Mouse (Mus musculus) CH12.LX (cell line): ENCODE results near the gene Aldh2. TPM values are rescaled to one million over a fixed set of nuclear protein-coding genes. Genes with fewer than 3 reads are reported as not detected.

Experiments used
- DNase-seq: peaks from one replicate; pipeline ENCODE4 v3.0.0-alpha.2; 2013; ENCODE audit errors: extremely low read depth
- H3K27ac ChIP-seq: 2 replicates; pipeline ENCODE4 v1.5.1; 2012; ENCODE audit warnings: low read depth, mild to moderate bottlenecking, control low read depth, moderate library complexity; ENCODE audit not compliant: insufficient read depth
- H3K27me3 ChIP-seq: replicated peaks from 2 replicates; pipeline ENCODE3; 2012; ENCODE audit warnings: inconsistent platforms
- H3K36me3 ChIP-seq, 2 experiments: replicated peaks in 1 of 2; 2 replicates each; pipeline versions ENCODE3 to v1.6.1; 2012; ENCODE audit warnings: inconsistent platforms in 1 of 2, low read length in 1 of 2, mild to moderate bottlenecking in 1 of 2, mixed read lengths in 1 of 2, moderate library complexity in 1 of 2; ENCODE audit not compliant: control insufficient read depth in 1 of 2, insufficient read depth in 1 of 2
- H3K4me1 ChIP-seq, 2 experiments: 2 replicates each; pipeline ENCODE4 v1.6.1; 2012; ENCODE audit warnings: inconsistent platforms in 1 of 2, moderate library complexity in 1 of 2; ENCODE audit not compliant: insufficient read depth in 2 of 2, control insufficient read depth in 1 of 2
- H3K4me2 ChIP-seq: 2 replicates; pipeline ENCODE4 v1.6.1; 2012; ENCODE audit warnings: low read depth, mild to moderate bottlenecking, control low read depth; ENCODE audit not compliant: poor library complexity, insufficient read depth, severe bottlenecking
- H3K4me3 ChIP-seq, 3 experiments: fragments of 150-350 bp in 1 of 3; sonication (generic) in 1 of 3; replicated peaks in 1 of 3; 2 replicates each; pipeline versions ENCODE3 to v1.5.1; 2011 to 2012; ENCODE audit warnings: low read depth in 2 of 3, low read length in 2 of 3, mild to moderate bottlenecking in 2 of 3, moderate library complexity in 2 of 3, control low read depth in 1 of 3, improper control_type of control experiment in 1 of 3, inconsistent platforms in 1 of 3, mixed read lengths in 1 of 3; ENCODE audit not compliant: poor library complexity in 1 of 3
- H3K79me2 ChIP-seq: replicated peaks from 2 replicates; pipeline ENCODE4 v1.6.1; 2012; ENCODE audit warnings: mild to moderate bottlenecking, moderate library complexity; ENCODE audit not compliant: control insufficient read depth, poor library complexity, insufficient read depth, severe bottlenecking; ENCODE audit errors: extremely low read depth
- H3K9ac ChIP-seq: 2 replicates; pipeline ENCODE4 v1.6.1; 2012; ENCODE audit warnings: low read depth, mild to moderate bottlenecking, control low read depth, moderate library complexity; ENCODE audit not compliant: insufficient read depth
- H3K9me3 ChIP-seq: replicated peaks from 2 replicates; pipeline ENCODE3; 2012; ENCODE audit warnings: low read length, inconsistent platforms, mixed read lengths
- BHLHE40 ChIP-seq: IDR thresholded peaks from 2 replicates; pipeline ENCODE4 v1.6.1; 2011; ENCODE audit warnings: mild to moderate bottlenecking, low read depth, low read length, improper control_type of control experiment
- CHD1 ChIP-seq: IDR thresholded peaks from 2 replicates; pipeline ENCODE4 v1.6.1; 2012; ENCODE audit warnings: low read depth, low read length, improper control_type of control experiment, inconsistent platforms
- CTCF ChIP-seq, 2 experiments: IDR thresholded peaks in 1 of 2; conservative IDR thresholded peaks in 1 of 2; 2 replicates each; pipeline ENCODE4 v1.5.1; 2011 to 2012; ENCODE audit warnings: low read depth in 2 of 2, low read length in 2 of 2, improper control_type of control experiment in 1 of 2, inconsistent platforms in 1 of 2, mild to moderate bottlenecking in 1 of 2, moderate library complexity in 1 of 2
- E2F4 ChIP-seq: IDR thresholded peaks from 2 replicates; pipeline ENCODE4 v1.6.1; 2011; ENCODE audit warnings: low read depth, low read length, improper control_type of control experiment; ENCODE audit not compliant: insufficient replicate concordance
- ELF1 ChIP-seq: IDR thresholded peaks from 2 replicates; pipeline ENCODE4 v1.6.1; 2014; ENCODE audit warnings: low read depth, mild to moderate bottlenecking, inconsistent platforms, low read length, improper control_type of control experiment
- ETS1 ChIP-seq: conservative IDR thresholded peaks from 2 replicates; pipeline ENCODE4 v1.6.1; 2012; ENCODE audit warnings: low read depth, mild to moderate bottlenecking, inconsistent platforms, low read length, improper control_type of control experiment, moderate library complexity
- GABPA ChIP-seq: IDR thresholded peaks from 2 replicates; pipeline ENCODE4 v1.6.1; 2012; ENCODE audit warnings: low read depth, low read length, improper control_type of control experiment, inconsistent platforms; ENCODE audit not compliant: insufficient replicate concordance
- JUN ChIP-seq: IDR thresholded peaks from 2 replicates; pipeline ENCODE4 v1.6.1; 2011; ENCODE audit warnings: low read depth, mild to moderate bottlenecking, low read length, improper control_type of control experiment, moderate library complexity; ENCODE audit not compliant: insufficient read depth
- JUND ChIP-seq: conservative IDR thresholded peaks from 2 replicates; pipeline ENCODE4 v1.6.1; 2011; ENCODE audit warnings: low read depth, low read length, improper control_type of control experiment
- MEF2A ChIP-seq: IDR thresholded peaks from 2 replicates; pipeline ENCODE4 v1.6.1; 2014; ENCODE audit warnings: low read depth, mild to moderate bottlenecking, inconsistent platforms, low read length, improper control_type of control experiment, borderline replicate concordance
- MXI1 ChIP-seq: IDR thresholded peaks from 2 replicates; pipeline ENCODE4 v1.6.1; 2011; ENCODE audit warnings: mild to moderate bottlenecking, low read depth, low read length, improper control_type of control experiment
- NELFE ChIP-seq: IDR thresholded peaks from 2 replicates; pipeline ENCODE4 v1.6.1; 2011; ENCODE audit warnings: low read depth, low read length, improper control_type of control experiment
- NRF1 ChIP-seq: IDR thresholded peaks from 2 replicates; pipeline ENCODE4 v1.6.1; 2014; ENCODE audit warnings: low read depth, mild to moderate bottlenecking, inconsistent platforms, low read length, improper control_type of control experiment, moderate library complexity
- POLR2A ChIP-seq: IDR thresholded peaks from 2 replicates; pipeline ENCODE4 v1.6.1; 2011; ENCODE audit warnings: low read depth, mild to moderate bottlenecking, improper control_type of control experiment, low read length
- RAD21 ChIP-seq: IDR thresholded peaks from 2 replicates; pipeline ENCODE4 v1.6.1; 2011; ENCODE audit warnings: low read depth, mild to moderate bottlenecking, low read length, improper control_type of control experiment, moderate library complexity
- RCOR1 ChIP-seq: conservative IDR thresholded peaks from 2 replicates; pipeline ENCODE4 v1.6.1; 2012; ENCODE audit warnings: low read depth, mild to moderate bottlenecking, inconsistent platforms, low read length, improper control_type of control experiment
- SIN3A ChIP-seq: IDR thresholded peaks from 2 replicates; pipeline ENCODE4 v1.6.1; 2012; ENCODE audit warnings: low read length, improper control_type of control experiment, inconsistent platforms
- SMC3 ChIP-seq: IDR thresholded peaks from 2 replicates; pipeline ENCODE4 v1.6.1; 2011; ENCODE audit warnings: low read depth, low read length, improper control_type of control experiment
- TCF12 ChIP-seq: IDR thresholded peaks from 2 replicates; pipeline ENCODE4 v1.6.1; 2014; ENCODE audit warnings: low read depth, mild to moderate bottlenecking, inconsistent platforms, low read length, improper control_type of control experiment
- USF1 ChIP-seq: IDR thresholded peaks from 2 replicates; pipeline ENCODE4 v1.6.1; 2014; ENCODE audit warnings: low read depth, mild to moderate bottlenecking, inconsistent platforms, low read length, improper control_type of control experiment
- ZC3H11A ChIP-seq: IDR thresholded peaks from 2 replicates; pipeline ENCODE4 v1.6.1; 2012; ENCODE audit warnings: low read depth, mild to moderate bottlenecking, inconsistent platforms, low read length, improper control_type of control experiment
- ZKSCAN1 ChIP-seq: IDR thresholded peaks from 2 replicates; pipeline ENCODE4 v1.6.1; 2012; ENCODE audit warnings: low read depth, inconsistent platforms, low read length, improper control_type of control experiment, borderline replicate concordance
- ZNF384 ChIP-seq: IDR thresholded peaks from 2 replicates; pipeline ENCODE4 v1.6.1; 2012; ENCODE audit warnings: low read depth, low read length, improper control_type of control experiment, inconsistent platforms
- dilution Hi-C: fragments of 300-500 bp; cut with MboI; formaldehyde crosslinking; loops from 2 replicates; pipeline ENCODE4 v1.14.3; 2020; ENCODE audit warnings: low sequenced_read_pairs; ENCODE audit not compliant: extremely low pct_unique_long_range_greater_than_20kb, extremely low pct_ligation_motif_present
- in situ Hi-C: fragments of 300-500 bp; cut with MboI; formaldehyde crosslinking; loops from 3 replicates; pipeline ENCODE4 v1.14.3; 2019; ENCODE audit warnings: low sequenced_read_pairs, low pct_ligation_motif_present, low pct_unique_long_range_greater_than_20kb, mixed read lengths
- polyA plus RNA-seq: library from polyadenylated mRNA; unstranded; fragments of >175 nt; gene quantifications from 2 replicates; pipeline ENCODE4 v1.2.1, GENCODE M21; 2012; ENCODE audit warnings: low read depth; ENCODE audit not compliant: insufficient read length
- total RNA-seq, 2 experiments: library from RNA; depleted of rRNA; stranded (reverse); fragments of 300-350 nt in 1 of 2; fragments of >200 nt in 1 of 2; gene quantifications; 2 replicates each; pipeline ENCODE4 v1.2.3; 2012 to 2014

Aldh2 gene
- total and polyA plus RNA-seq, 3 experiments: 58.9 to 139 (median 73.9) TPM

DNA sequence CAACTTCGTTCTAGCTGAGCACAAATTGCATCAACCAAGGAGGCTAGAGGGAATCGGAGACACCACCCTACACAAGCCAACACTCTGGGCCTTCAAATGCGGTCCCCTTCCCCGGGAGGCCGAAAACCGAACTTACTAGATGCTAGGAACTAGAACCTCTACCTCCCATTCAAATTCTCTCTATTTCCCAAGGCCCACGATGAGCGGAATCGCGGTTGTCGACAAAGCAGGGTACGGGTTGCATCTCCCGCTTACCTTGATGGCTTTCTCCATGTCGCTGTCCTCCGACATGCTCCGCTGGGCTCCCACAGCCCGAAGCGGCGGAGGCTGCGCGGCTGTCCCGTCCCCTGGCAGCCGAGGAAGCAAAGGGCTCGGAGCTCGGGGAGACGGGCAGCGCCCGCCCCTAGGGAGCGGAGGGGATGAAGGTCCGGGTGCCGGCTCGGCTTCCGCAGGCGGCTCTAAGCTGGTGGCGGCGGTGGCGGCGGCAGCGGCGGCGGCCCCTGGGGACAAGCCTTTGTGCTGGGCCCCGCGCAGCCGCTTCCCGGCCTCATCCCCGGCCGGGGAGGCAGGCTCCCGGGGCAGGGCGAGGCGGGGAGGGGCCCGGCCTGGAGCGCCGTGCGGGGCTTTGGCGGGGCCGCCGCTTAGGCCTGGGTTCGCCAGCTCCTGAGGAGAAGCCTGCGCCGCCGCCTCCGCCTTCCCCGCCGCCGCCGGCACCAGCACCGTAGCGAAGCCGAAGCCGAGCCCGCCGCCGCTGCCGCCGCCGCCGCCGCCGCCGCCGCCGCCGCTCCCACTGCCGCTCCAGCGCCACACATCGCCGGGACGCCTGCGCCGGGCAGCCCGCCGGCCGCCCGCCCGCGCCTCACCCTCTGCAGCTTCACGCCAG lies 48.5 kb downstream of the Aldh2 start, which contains the start of the genes Adam1a and Gm42878:
Gene Adam1a (minus strand): TSS at position 573 of the 883 bp plus-strand sequence.
Gene Gm42878 (minus strand): TSS at position 573 of the 883 bp plus-strand sequence.
- H3K9ac ChIP-seq: peak within 1 kb of the TSS; percentile 93
- H3K79me2 ChIP-seq: peaks cover 41% of the 10 kb centered on the region
- peak within 1 kb of the TSS; percentile 76 to 100 (median 96) for H3K4me3 ChIP-seq
- TF ChIP-seq MEF2A: no peak
- TF ChIP-seq, all 38 proteins: peak for 0
- Histone ChIP-seq H3K4me2 (peak within 1 kb of the TSS; percentile 87), H3K27me3 (no peaks in the 10 kb centered on the region), H3K27ac (peak within 1 kb of the TSS; percentile 2; the same call in 1 of the 2 replicates), H3K36me3 (peaks cover 0 to 25% of the 10 kb centered on the region in 2 experiments), H3K9me3 (no peaks in the 10 kb centered on the region), H3K4me1 (peaks cover 0 to 36% of the 10 kb centered on the region in 2 experiments; a peak in 2 of 4 replicates)
- dilution Hi-C loops (no loop called here), in situ Hi-C loops (no loop called here)
- DNase-seq: no peak

DNA sequence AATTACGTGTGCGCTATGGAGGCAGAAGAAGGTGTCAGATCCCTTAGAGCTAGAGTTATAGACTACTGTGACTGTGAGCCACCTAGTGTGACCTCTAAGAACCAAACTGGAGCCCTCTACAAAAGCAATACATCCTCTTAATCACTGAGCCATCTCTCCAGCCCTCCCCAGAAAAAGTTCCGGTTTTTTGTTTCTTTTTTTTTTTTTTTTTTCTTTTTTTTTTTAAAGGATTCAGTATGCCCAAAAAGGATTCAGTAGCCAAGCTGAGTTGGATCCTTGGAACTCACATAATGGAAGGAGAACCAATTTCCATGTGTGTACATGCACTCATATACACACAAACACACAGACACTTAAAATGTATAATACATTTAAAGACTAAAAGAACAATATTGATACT lies 50.3 kb downstream of the Aldh2 start:
- in situ Hi-C loops (no loop called here), dilution Hi-C loops (no loop called here)
- no peak for DNase-seq
- H3K4me3 ChIP-seq: no peak overlapping the region
- peaks cover 50% of the 10 kb centered on the region for H3K79me2 ChIP-seq
- no peak overlapping the region for H3K27ac ChIP-seq
- H3K9ac ChIP-seq: no peak overlapping the region
- no peaks in the 10 kb centered on the region for H3K9me3 ChIP-seq
- TF ChIP-seq RCOR1: no peak
- no peak for TF ChIP-seq MEF2A
- no peak for TF ChIP-seq E2F4
- no peak for TF ChIP-seq TCF12
- TF ChIP-seq RAD21: no peak
- TF ChIP-seq POLR2A: no peak
- no peak for TF ChIP-seq CTCF (conservative IDR thresholded peaks at IDR 0.05 in 1 of 2, IDR thresholded peaks at IDR 0.05 in 1 of 2; ENCODE audit: low read depth in 2 of 2, low read length in 2 of 2)
- no peak for TF ChIP-seq NRF1
- peaks cover 3 to 29% of the 10 kb centered on the region in 2 experiments for H3K36me3 ChIP-seq
- H3K27me3 ChIP-seq: no peaks in the 10 kb centered on the region
- H3K4me2 ChIP-seq: no peak overlapping the region
- peaks cover 2 to 51% of the 10 kb centered on the region in 2 experiments; a peak in 3 of 4 replicates for H3K4me1 ChIP-seq

DNA sequence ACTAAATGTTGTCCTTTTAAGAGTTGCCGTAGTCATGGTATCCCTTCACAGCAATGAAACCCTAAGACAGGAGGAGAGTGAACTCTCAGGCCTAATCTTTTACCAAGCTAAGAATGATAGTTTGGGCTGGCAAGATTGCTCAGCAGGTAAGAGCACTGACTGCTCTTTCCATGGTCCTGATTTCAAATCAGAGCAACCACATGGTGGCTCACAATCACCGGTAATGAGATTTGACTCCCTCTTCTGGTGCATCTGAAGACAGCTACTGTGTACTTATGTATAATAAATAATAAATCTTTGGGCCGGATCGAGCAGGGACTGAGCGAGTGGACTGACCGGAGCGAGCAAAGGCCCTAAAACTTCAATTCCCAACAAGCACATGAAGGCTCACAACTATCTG lies 52.4 kb downstream of the Aldh2 start:
- no peak for DNase-seq
- dilution Hi-C loops (no loop called here), in situ Hi-C loops (no loop called here)
- Histone ChIP-seq H3K36me3 (peaks cover 10 to 39% of the 10 kb centered on the region in 2 experiments), H3K9ac (no peak overlapping the region), H3K27ac (no peak overlapping the region), H3K27me3 (no peaks in the 10 kb centered on the region), H3K4me3 (no peak overlapping the region), H3K4me1 (peaks cover 7 to 54% of the 10 kb centered on the region in 2 experiments), H3K9me3 (no peaks in the 10 kb centered on the region), H3K4me2 (no peak overlapping the region), H3K79me2 (peaks cover 50% of the 10 kb centered on the region)
- no peak for TF ChIP-seq NELFE
- no peak for TF ChIP-seq ZKSCAN1
- no peak for TF ChIP-seq CHD1
- no peak for TF ChIP-seq ZNF384
- TF ChIP-seq TCF12: no peak
- no peak for TF ChIP-seq JUND
- no peak for TF ChIP-seq JUN
- TF ChIP-seq USF1: no peak
- TF ChIP-seq GABPA: no peak
- TF ChIP-seq ETS1: no peak
- peak; percentile 8; the same call in 1 of the 2 replicates for TF ChIP-seq SMC3
- TF ChIP-seq CTCF (conservative IDR thresholded peaks at IDR 0.05 in 1 of 2, IDR thresholded peaks at IDR 0.05 in 1 of 2; ENCODE audit: low read depth in 2 of 2, low read length in 2 of 2): peak in 1 of 2 experiments; percentile 58; a peak in 2 of 4 replicates
- TF ChIP-seq MXI1: 0 out of 2 replicates have a peak, but pooled peaks have one; percentile 46
- 0 out of 2 replicates have a peak, but pooled peaks have one; percentile 38 for TF ChIP-seq SIN3A
- no peak for TF ChIP-seq POLR2A
- no peak for TF ChIP-seq BHLHE40
- TF ChIP-seq ELF1: no peak
- no peak for TF ChIP-seq RCOR1
- TF ChIP-seq ZC3H11A: no peak
